Mouse (Mus musculus) neural tube, embryonic 15.5 days (tissue): Measurements from ENCODE around the gene Rdh5. TPM values are rescaled to one million over a fixed set of nuclear protein-coding genes. Genes with fewer than 3 reads are reported as not detected.

ENCODE experiments used
- ATAC-seq: fragments of 200-750 bp; cut with Nextera tagmentation; 2 replicates; pipeline ENCODE4 v1.8.0; 2017; ENCODE audit warnings: mild to moderate bottlenecking, moderate TSS enrichment, moderate library complexity; ENCODE audit not compliant: low FRiP score
- H3K27ac ChIP-seq: fragments of 300-500 bp; sonication (generic); replicated peaks from 2 replicates; pipeline ENCODE4 v1.5.1; 2015; ENCODE audit warnings: mild to moderate bottlenecking, inconsistent platforms
- H3K27me3 ChIP-seq: fragments of 300-500 bp; sonication (generic); replicated peaks from 2 replicates; pipeline ENCODE4 v1.6.1; 2015; ENCODE audit warnings: inconsistent platforms
- H3K36me3 ChIP-seq: fragments of 300-500 bp; sonication (generic); 2 replicates; pipeline ENCODE4 v1.6.1; 2015; ENCODE audit warnings: inconsistent platforms
- H3K4me1 ChIP-seq: fragments of 300-500 bp; sonication (generic); 2 replicates; pipeline ENCODE4 v1.6.1; 2015; ENCODE audit warnings: inconsistent platforms
- H3K4me2 ChIP-seq: fragments of 300-500 bp; sonication (generic); 2 replicates; pipeline ENCODE4 v1.6.1; 2015; ENCODE audit warnings: inconsistent platforms, mild to moderate bottlenecking, moderate library complexity
- H3K4me3 ChIP-seq: fragments of 300-500 bp; sonication (generic); replicated peaks from 2 replicates; pipeline ENCODE4 v1.5.1; 2015; ENCODE audit warnings: mild to moderate bottlenecking, inconsistent platforms
- H3K9ac ChIP-seq: fragments of 300-500 bp; sonication (generic); replicated peaks from 2 replicates; pipeline ENCODE4 v1.6.1; 2015; ENCODE audit warnings: mild to moderate bottlenecking, inconsistent platforms
- H3K9me3 ChIP-seq: fragments of 300-500 bp; sonication (generic); replicated peaks from 2 replicates; pipeline ENCODE4 v1.6.1; 2016; ENCODE audit warnings: inconsistent platforms
- WGBS: fragments of 180-500 bp; shearing (Covaris S2); methylation state at CpG from one replicate; pipeline ENCODE4 v1.1.7; 2015; ENCODE audit warnings: mixed read lengths; 5-methylcytosine and 5-hydroxymethylcytosine counted together
- polyA plus RNA-seq: library from polyadenylated mRNA; unstranded; fragments of >200 nt; fragmentation: Nextera tagmentation; extraction: Ambion mirVana; gene quantifications from 2 replicates; pipeline ENCODE4 v1.2.1, GENCODE M21; 2015

The Rdh5 gene
- polyA plus RNA-seq, 1 experiment from 2014 or later: 15.7 TPM

GRCm38 (mm10) chr10:128928356-128928755, 5.7 kb upstream of the Rdh5 start:
- Histone ChIP-seq H3K4me3 (no peak overlapping the region), H3K27ac (peak overlapping the region; percentile 30; the same call in 1 of the 2 replicates), H3K4me1 (peaks cover 14% of the 10 kb centered on the region), H3K9ac (no peak overlapping the region), H3K27me3 (peaks cover 32% of the 10 kb centered on the region), H3K4me2 (no peak overlapping the region), H3K9me3 (no peaks in the 10 kb centered on the region), H3K36me3 (no peaks in the 10 kb centered on the region)
- 30% methylated on average over 4 of the region's 4 CpGs for WGBS
- ATAC-seq: no peak

GRCm38 (mm10) chr10:128923935-128924334, 1.2 kb upstream of the Rdh5 start, which contains the start of gene Bloc1s1:
Gene Bloc1s1 (minus strand): TSS chr10:128924035.
- H3K27ac ChIP-seq: peak within 1 kb of the TSS; percentile 97
- no peak for ATAC-seq
- no peaks in the 10 kb centered on the region for H3K36me3 ChIP-seq
- peak within 1 kb of the TSS; percentile 96 for H3K9ac ChIP-seq
- WGBS: 59% methylated on average over 9 of the region's 9 CpGs
- H3K9me3 ChIP-seq: no peaks in the 10 kb centered on the region
- peak within 1 kb of the TSS; percentile 98 for H3K4me3 ChIP-seq
- peaks cover 3% of the 10 kb centered on the region; the same call in 1 of the 2 replicates for H3K27me3 ChIP-seq
- H3K4me1 ChIP-seq: peaks cover 46% of the 10 kb centered on the region
- H3K4me2 ChIP-seq: peak within 1 kb of the TSS; percentile 78

- Histone ChIP-seq H3K9ac (peak overlapping the region; percentile 96), H3K36me3 (no peaks in the 10 kb centered on the region), H3K4me2 (peak overlapping the region; percentile 78), H3K4me3 (peak overlapping the region; percentile 98), H3K9me3 (no peaks in the 10 kb centered on the region), H3K4me1 (peaks cover 54% of the 10 kb centered on the region), H3K27ac (peak overlapping the region; percentile 97), H3K27me3 (peaks cover 3% of the 10 kb centered on the region; the same call in 1 of the 2 replicates)
- peak; percentile 93 for ATAC-seq
- WGBS: under 1% methylated on average over 39 of the region's 42 CpGs
Measured at GRCm38 (mm10) chr10:128923013-128923691, 464 bp upstream of the Rdh5 start.

GRCm38 (mm10) chr10:128921883-128922821, 536 bp downstream of the Rdh5 start:
- Histone ChIP-seq H3K4me3 (peak overlapping the region; percentile 98), H3K27ac (peak overlapping the region; percentile 97), H3K4me2 (peak overlapping the region; percentile 78), H3K4me1 (peaks cover 57% of the 10 kb centered on the region), H3K9ac (peak overlapping the region; percentile 96), H3K9me3 (no peaks in the 10 kb centered on the region), H3K36me3 (no peaks in the 10 kb centered on the region), H3K27me3 (no peaks in the 10 kb centered on the region)
- WGBS: 74% methylated on average over 16 of the region's 16 CpGs
- no peak for ATAC-seq

- H3K9ac ChIP-seq: no peak overlapping the region
- no peak overlapping the region for H3K27ac ChIP-seq
- no peak for ATAC-seq
- H3K4me3 ChIP-seq: no peak overlapping the region
- 79% methylated on average over 1 of the region's 1 CpGs for WGBS
- peaks cover 6% of the 10 kb centered on the region; the same call in 1 of the 2 replicates for H3K36me3 ChIP-seq
- no peak overlapping the region for H3K4me2 ChIP-seq
- H3K4me1 ChIP-seq: peaks cover 57% of the 10 kb centered on the region
- no peaks in the 10 kb centered on the region for H3K27me3 ChIP-seq
- H3K9me3 ChIP-seq: no peaks in the 10 kb centered on the region
Measured at GRCm38 (mm10) chr10:128921251-128921650, 1.4 kb downstream of the Rdh5 start.

GRCm38 (mm10) chr10:128920736-128921161, 1.9 kb downstream of the Rdh5 start:
- H3K9ac ChIP-seq: no peak overlapping the region
- H3K4me2 ChIP-seq: no peak overlapping the region
- no peaks in the 10 kb centered on the region for H3K9me3 ChIP-seq
- H3K4me1 ChIP-seq: peaks cover 57% of the 10 kb centered on the region
- no peak for ATAC-seq
- no peaks in the 10 kb centered on the region for H3K27me3 ChIP-seq
- H3K4me3 ChIP-seq: no peak overlapping the region
- H3K27ac ChIP-seq: peak overlapping the region; percentile 70
- 78% methylated on average over 3 of the region's 3 CpGs for WGBS
- H3K36me3 ChIP-seq: peaks cover 6% of the 10 kb centered on the region; the same call in 1 of the 2 replicates

- Histone ChIP-seq H3K27me3 (no peaks in the 10 kb centered on the region), H3K9me3 (no peaks in the 10 kb centered on the region), H3K36me3 (peaks cover 6% of the 10 kb centered on the region; the same call in 1 of the 2 replicates), H3K9ac (no peak overlapping the region), H3K4me1 (peaks cover 57% of the 10 kb centered on the region), H3K27ac (peak overlapping the region; percentile 70), H3K4me2 (no peak overlapping the region), H3K4me3 (no peak overlapping the region)
- 86% methylated on average over 7 of the region's 7 CpGs for WGBS
- ATAC-seq: no peak
Measured at GRCm38 (mm10) chr10:128919966-128920365, 2.7 kb downstream of the Rdh5 start.

GRCm38 (mm10) chr10:128919203-128919631, 3.5 kb downstream of the Rdh5 start:
- ATAC-seq: peak; percentile 6; the same call in 1 of the 2 replicates
- H3K9me3 ChIP-seq: no peaks in the 10 kb centered on the region
- 14% methylated on average over 6 of the region's 6 CpGs for WGBS
- H3K27me3 ChIP-seq: no peaks in the 10 kb centered on the region
- peaks cover 6% of the 10 kb centered on the region; the same call in 1 of the 2 replicates for H3K36me3 ChIP-seq
- H3K4me1 ChIP-seq: peaks cover 56% of the 10 kb centered on the region
- no peak overlapping the region; the same call in 1 of the 2 replicates for H3K9ac ChIP-seq
- H3K4me3 ChIP-seq: no peak overlapping the region
- peak overlapping the region; percentile 70 for H3K27ac ChIP-seq
- 0 out of 2 replicates have a peak overlapping the region, but pooled peaks have one; percentile 11 for H3K4me2 ChIP-seq

- Histone ChIP-seq H3K27me3 (no peaks in the 10 kb centered on the region), H3K9me3 (no peaks in the 10 kb centered on the region), H3K4me1 (peaks cover 54% of the 10 kb centered on the region), H3K4me2 (no peak overlapping the region), H3K27ac (peak overlapping the region; percentile 70), H3K4me3 (no peak overlapping the region), H3K9ac (no peak overlapping the region; the same call in 1 of the 2 replicates), H3K36me3 (peaks cover 6% of the 10 kb centered on the region; the same call in 1 of the 2 replicates)
- WGBS: 70% methylated on average over 7 of the region's 7 CpGs
- ATAC-seq: no peak
Measured at GRCm38 (mm10) chr10:128918246-128918645, 4.4 kb downstream of the Rdh5 start.

- WGBS: 90% methylated on average over 6 of the region's 6 CpGs
- no peak overlapping the region for H3K4me3 ChIP-seq
- H3K4me2 ChIP-seq: no peak overlapping the region
- no peaks in the 10 kb centered on the region for H3K9me3 ChIP-seq
- ATAC-seq: no peak
- H3K27me3 ChIP-seq: no peaks in the 10 kb centered on the region
- H3K4me1 ChIP-seq: peaks cover 54% of the 10 kb centered on the region
- no peak overlapping the region for H3K9ac ChIP-seq
- H3K27ac ChIP-seq: no peak overlapping the region
- peaks cover 6% of the 10 kb centered on the region; the same call in 1 of the 2 replicates for H3K36me3 ChIP-seq
Measured at GRCm38 (mm10) chr10:128917400-128917799, 5.3 kb downstream of the Rdh5 start.

GRCm38 (mm10) chr10:128916665-128917064, 6.0 kb downstream of the Rdh5 start:
- H3K9me3 ChIP-seq: no peaks in the 10 kb centered on the region
- H3K4me3 ChIP-seq: no peak overlapping the region
- no peak overlapping the region for H3K4me2 ChIP-seq
- no peak overlapping the region for H3K27ac ChIP-seq
- no peak overlapping the region for H3K9ac ChIP-seq
- no peak for ATAC-seq
- no peaks in the 10 kb centered on the region for H3K27me3 ChIP-seq
- H3K4me1 ChIP-seq: peaks cover 47% of the 10 kb centered on the region
- WGBS: 96% methylated on average over 3 of the region's 3 CpGs
- H3K36me3 ChIP-seq: peaks cover 6% of the 10 kb centered on the region; the same call in 1 of the 2 replicates
